Mouse (Mus musculus): ENCODE measurements around the gene Lbh.

Gene Lbh

DNA sequence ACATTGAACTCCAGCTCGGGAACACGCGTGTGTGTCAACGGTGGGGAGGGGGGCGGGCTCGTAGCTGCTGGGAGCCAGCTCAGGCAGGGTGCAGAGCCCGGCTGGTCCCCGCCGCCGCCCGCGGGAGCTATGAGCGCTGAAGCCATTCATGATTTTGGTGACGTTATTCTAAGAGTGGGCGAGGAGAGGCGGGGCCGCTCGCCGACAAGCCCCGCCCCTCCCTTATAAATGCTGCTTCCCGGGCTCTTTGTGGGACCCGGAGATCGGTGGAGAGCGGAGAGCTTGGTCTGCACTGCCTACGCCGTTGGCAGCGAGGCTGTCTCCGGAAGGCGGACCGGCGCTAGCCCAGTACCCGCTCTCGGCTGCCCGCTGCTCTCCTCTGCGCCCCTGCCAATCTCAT lies at the start of gene Lbh:
TSS of gene Lbh (plus strand) at position 253 of the 400 bp plus-strand sequence.
- DNase-seq (ENCODE audit: low read depth, low spot score) = peak; percentile 86

DNA sequence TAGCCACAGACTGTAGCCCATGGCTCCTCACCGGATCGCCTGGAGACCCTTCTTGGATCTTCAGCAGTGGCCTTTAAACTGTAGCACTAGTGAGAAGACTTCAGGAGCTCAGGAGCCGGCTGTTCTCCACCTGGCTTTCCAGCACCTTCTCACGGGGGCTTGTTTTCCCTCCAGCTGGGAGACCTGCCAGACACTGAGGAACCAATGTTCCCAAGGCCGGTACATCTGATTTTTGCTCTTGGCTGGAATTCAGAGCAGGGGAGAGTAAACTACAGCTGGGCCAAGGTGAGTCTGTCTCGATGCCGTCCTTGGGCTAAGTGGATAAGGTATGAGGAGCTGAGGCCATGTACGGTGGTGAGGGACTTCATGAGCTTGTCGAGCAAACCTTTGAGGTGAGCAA lies 39.1 kb upstream of the Lbh start:
- DNase-seq (ENCODE audit: low read depth, low spot score) = no peak

DNA sequence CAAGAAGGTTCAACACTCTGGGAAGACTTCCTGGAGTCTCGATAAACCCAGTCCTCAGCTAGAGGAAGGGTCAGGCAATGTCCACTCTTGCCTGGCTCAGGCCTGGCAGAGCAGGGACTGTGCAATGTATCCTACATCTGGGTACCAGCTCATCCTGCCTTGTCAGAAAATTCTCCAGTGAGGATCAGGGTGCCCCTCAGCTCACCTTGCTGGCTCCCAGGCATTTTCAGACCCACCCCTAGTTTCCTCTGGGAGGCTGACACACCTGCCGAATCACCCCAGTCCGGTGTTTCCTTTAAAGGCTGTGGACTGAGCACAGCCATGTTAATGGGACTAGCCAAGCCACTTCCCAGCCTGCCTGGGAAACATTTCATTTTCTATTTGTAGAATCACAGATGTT lies 37.9 kb upstream of the Lbh start:
- DNase-seq (ENCODE audit: low read depth, low spot score) = no peak

DNA sequence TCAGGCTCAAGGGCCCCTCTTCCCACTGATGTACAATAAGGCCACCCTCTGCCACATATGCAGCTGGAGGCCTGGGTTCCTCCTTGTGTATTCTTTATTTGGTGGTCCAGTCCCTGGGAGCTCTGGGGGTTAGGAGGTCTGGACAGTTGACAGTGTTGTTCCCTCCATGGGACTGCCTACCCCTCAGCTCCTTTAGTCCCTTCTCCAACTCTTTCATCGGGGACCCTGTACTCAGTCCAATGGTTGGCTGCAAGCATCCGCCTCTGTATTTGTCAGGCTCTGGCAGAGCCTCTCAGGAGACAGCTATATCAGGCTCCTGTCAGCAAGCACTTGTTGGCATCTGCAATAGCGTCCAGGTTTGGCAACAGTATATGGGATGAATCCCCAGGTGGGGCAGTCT lies 37.1 kb upstream of the Lbh start:
- DNase-seq (ENCODE audit: low read depth, low spot score) = no peak

DNA sequence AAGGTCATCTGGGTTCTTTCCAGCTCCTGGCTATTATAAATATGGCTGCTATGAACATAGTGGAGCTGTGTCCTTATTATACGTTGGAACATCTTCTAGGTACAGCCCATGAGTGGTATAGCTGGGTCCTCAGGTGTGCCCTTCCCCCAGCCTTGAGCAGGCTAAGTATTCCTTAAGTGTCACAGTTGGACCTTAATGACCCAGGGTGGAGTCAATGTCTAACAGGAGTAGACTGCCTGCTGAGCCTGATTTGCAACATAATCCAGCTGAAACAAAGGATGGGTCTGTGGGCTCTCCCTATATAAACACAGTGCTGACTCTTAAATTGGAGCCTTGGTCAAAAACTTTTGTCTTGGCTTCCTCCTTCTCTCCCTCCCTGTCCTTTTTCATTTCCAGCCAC lies 36.3 kb upstream of the Lbh start:
- no peak for DNase-seq (ENCODE audit: low read depth, low spot score)

DNA sequence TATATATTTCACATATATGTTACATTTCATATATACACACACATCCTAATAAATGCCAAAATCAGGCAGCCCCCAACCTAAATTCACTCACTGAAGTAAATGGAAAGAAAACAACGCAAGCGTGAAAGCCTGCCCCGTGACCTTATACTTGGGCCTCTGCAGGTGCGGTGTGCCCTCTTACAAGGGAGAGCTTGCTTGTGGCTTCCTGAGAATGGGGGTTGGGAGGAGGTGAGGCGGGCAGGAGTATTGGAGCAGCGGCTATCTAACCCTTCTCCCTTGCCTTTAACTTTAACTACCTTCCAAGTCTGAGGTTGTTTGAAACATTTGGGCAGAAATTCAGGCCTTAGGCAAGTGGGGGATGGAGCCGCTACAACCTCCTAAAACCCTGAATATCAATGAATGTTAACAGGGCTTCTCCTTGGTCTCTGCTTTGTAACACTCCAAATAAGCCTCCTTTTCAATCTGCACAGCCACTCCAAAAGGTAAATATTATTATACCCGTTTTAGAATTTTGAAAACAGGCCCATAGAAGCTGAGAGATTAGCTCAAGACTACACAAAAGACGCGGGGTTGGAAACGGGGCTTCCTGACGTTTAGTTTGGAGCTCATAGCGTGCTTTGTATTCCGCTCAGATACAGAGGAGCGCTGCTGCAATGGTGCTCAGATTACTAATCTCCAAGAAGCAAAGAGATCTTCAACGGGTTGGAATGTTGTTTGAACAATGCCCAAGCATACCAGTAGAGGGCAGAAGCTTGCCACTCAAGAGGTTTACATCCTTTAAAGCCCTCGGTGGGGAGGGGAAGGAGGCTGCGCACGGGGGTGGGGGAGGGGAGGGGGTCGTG lies 28.3 kb upstream of the Lbh start:
- peak; percentile 52 for DNase-seq (ENCODE audit: low read depth, low spot score)

DNA sequence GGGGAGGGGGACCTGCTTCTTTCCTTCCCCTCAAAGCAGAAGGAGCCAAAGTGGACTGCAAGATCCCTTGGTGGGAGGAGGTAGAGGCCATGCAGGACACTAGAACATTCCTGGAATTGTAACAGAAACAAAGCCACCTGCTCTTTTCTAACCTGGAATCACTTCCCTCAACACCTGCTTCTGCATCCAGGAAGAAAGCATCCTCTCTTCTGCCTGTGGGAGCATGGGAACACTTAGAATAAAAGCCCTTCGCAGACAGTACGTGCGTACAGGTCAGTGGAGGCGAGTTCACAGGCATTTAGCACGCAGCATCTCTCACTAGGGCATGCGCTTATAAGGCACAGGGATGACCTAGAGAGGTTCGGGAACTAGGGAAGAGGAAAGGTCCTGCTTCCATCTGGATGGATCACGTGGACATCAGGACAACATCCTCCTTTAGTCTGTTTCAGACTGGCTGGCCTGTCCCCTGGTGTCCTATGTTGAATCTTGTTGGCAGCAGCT lies 27.7 kb upstream of the Lbh start:
- DNase-seq (ENCODE audit: low read depth, low spot score) = no peak

DNA sequence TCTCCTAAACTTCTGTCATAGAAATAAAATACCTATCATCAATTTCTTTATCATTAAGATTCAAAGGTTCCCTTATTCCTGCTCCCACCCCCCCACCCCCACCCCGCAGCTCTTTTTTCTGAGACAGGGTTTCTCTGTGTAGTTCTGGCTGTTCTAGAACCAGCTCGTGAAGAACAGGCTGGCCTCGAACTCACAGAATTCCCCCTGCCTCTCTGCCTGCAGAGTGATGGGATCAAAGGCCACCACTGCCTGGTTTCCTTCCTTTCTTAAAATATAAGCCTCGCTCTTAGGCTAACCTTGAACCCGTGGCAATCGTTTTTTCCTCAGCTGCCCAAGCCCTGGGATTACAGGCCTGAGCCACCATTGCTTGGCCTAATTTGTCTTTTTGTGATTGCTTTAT lies 26.5 kb upstream of the Lbh start:
- no peak for DNase-seq (ENCODE audit: low read depth, low spot score)

DNA sequence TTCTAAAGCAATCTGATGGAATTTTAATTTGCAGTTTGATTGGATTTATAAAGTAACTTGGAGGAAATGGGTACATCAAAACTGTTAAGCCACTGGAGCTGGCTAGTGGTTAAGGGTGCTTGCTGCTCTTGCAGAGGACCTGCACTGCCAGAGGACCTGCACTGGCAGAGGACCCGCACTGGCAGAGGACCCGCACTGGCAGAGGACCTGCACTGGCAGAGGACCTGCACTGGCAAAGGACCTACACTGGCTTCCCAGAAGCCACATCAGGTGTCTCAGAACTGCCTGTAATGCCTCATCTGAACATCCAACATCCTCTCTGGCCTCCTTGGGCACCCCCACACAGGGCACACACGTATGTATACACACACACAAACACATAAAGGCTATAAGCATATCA lies 22.6 kb upstream of the Lbh start:
- DNase-seq (ENCODE audit: low read depth, low spot score) = no peak

DNA sequence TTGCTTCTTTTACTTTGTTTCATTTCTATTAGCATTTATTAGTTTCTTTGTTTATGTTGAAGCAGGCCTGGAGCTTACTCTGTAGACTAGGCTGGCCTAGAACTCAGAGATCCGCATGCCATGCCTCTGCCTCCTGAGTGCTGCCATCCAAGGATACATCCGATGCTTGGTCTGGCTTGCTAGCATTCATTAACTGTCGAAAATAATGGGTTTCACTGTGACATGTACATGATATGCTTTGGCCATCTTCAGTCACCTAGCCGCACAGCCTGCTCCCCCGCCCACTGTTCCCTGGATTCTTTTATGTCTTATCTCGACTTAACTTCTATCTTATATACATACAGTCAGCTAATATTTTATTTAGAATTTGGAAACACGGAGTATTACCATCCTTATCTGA lies 21.0 kb upstream of the Lbh start:
- DNase-seq (ENCODE audit: low read depth, low spot score) = no peak

DNA sequence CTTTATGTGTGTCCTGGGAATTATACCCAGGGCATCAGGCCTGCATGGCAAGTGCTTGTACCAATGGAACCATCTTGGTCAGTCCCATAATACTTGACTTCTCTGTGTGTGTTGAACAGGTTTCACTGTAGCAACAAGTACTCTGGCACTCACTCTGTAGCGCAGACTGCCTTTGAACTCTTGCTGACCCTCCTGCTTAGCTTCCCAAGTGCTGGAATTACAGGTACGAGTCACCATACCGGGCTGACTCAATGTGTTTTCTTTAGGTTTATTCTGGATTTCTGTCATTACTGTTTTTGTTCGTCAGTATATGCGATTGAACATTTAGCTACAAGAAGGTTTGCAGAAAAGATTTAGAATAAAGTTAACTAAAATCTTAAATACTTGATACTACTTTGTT lies 20.1 kb upstream of the Lbh start:
- no peak for DNase-seq (ENCODE audit: low read depth, low spot score)

DNA sequence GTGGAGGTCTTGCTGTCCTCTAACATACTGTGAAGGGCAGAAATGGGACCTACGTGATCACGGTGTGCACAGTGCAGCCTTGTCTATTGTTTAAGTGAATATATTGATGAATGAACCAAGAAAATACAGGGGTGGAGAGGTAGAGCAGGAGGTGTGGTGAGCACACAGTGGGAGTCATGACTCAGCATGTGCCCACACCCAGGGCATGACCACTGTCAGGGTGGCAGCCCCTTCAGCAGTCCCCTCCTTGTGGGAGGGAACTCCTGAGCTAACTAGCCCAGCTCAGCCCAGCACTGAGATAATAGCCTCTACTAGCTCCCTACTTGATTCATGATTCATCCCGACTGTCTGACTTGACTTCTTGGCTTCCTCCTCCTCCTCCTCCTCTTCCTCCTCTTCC lies 19.3 kb upstream of the Lbh start:
- DNase-seq (ENCODE audit: low read depth, low spot score) = no peak

DNA sequence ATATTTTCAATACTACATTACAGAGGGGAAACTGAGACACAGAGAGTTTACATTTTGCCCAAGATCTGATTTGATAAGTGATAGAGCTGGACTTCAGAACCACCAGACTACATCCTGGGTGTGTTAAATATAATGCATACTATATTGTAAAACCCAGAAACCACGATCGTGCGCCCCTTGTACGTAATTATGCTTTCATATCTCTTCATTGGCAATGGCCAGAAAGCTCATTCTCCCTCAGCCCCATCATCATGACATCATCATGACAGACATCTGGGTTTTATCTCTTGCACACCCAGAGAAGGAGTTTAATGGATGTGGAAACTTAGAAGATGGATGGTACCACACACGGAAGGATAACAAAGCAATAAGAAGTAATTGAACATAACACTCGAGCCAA lies 17.1 kb upstream of the Lbh start:
- DNase-seq (ENCODE audit: low read depth, low spot score) = no peak

DNA sequence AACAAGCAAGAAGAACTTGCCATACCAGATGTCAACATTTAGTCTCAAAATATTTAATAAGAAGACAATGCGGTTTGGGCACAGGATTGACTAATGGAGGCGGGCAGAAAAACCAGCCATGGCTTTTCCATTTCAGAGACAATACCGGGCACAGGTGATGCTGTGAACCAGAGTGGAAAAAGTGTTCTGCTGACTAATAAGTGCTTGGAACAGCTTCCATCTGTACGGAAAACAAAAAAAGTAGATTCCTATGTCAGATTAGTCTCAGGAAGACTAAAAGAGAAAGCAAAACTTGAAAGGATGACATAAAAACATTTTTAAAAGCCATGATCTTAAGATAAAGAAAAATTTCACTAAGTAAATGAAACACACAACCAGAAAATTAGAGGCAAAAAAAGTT lies 16.4 kb upstream of the Lbh start:
- no peak for DNase-seq (ENCODE audit: low read depth, low spot score)

DNA sequence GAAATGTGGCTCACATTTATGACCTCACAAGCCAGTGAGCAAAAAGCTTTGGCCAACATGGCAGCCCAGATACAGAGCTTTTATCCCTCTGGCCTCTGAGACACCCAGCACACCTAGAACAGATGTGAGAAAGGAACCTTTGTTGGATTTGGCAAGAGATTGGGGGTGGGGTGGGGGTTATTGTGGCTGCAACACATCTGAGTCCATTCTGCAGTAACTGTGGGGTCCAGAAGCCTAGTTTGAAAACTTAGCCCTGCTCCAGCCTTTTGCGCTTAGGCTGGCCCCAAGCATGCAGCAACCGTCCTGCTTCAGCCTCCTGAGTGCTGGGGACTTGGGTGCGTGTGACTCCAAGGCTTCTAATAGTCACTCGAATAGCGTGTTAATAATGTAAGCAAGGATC lies 14.8 kb upstream of the Lbh start:
- DNase-seq (ENCODE audit: low read depth, low spot score) = no peak

DNA sequence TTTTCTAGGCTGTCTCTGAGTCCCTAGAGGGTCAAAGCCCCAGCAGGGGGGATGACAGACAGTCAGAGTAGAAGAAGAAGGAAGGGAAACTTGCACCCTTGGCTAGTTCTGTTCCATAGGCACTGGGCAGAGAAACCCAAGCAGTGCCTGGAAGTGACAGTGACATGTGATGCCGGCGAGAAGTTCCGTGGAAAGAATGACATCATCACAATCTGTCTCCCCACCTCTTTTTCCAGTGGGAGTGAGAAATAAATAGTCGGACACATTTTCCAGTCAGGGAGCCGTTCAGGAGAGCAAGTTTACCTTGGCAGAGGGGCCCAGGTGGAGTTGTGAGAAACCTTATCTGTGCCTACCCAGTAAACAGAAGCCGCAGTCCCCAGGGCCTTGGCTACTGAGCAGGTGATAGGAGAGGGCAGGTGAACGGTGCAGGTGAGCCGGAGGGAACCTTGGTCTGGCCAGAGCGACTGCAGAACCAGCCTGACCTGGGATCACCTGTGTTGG lies 14.1 kb upstream of the Lbh start:
- DNase-seq (ENCODE audit: low read depth, low spot score) = no peak

DNA sequence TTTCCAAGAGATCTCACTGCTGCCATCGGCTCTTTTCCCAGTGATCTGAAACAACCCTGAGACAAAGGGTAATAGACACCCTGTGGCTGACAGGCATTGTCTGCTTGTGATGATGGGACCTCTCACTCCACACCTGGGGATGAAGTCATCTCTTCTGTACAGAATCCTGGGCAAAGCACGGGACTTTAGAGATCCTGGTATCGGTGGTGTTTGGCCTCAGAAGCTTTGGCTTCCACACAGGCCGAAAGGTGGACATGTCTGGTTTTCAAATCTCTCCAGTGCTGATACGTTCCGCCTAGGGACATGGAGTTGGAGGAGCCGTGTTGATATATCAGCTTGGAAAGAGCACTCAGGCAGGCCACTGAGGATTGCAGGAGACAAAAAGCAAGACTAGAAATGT lies 13.2 kb upstream of the Lbh start:
- no peak for DNase-seq (ENCODE audit: low read depth, low spot score)

DNA sequence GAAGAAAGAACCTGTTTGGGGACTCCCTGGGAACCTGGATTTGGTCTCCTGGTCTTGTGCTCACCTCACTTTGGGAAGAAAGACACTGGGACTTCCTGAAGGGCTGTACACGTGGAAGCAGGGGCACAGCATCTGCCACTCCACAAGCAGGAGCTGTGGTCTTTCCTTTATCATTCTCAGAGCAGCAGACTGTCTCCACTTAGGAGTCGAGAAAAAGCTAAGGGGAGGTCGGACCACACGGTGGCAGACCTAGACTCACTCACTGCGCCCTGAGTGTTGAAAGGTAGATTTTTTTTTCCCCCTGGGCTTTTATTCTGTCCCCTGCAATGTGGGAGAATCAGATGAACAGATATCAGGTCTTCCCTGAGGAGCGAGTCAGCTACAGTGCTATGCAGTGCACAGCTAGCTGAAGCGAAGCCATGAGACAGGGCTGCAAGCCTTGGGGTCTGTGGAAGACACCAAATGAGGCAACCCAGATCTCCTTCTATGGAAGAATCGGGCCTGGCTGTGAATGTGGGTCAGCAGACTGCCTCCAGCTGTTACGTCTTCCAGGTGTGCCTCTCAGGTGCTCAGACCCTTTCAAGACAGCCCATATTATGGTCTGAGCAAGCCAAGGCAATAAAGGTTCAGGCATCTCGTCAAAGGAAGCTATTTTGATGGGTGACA lies 11.7 kb upstream of the Lbh start:
- DNase-seq (ENCODE audit: low read depth, low spot score) = no peak

DNA sequence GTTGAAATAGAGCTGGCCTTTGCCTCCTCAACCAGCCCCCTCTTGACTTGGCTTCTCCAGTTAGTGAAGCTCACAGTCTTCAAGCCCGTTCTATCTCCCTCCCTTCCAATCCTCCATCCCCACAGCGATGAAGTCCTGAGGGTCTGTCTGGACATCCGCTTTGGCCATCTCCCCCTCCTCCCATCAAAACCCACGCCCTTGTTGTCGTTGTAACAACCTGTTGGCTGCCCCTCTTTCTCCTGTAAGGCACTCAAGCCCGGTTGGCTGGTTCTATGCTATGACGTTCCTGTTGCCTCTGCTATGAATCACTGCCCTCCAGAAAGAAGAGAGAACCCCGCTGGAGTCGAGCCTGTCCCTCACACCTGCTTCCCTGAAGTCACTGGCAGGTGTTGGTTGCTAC lies 10.9 kb upstream of the Lbh start:
- DNase-seq (ENCODE audit: low read depth, low spot score) = no peak

DNA sequence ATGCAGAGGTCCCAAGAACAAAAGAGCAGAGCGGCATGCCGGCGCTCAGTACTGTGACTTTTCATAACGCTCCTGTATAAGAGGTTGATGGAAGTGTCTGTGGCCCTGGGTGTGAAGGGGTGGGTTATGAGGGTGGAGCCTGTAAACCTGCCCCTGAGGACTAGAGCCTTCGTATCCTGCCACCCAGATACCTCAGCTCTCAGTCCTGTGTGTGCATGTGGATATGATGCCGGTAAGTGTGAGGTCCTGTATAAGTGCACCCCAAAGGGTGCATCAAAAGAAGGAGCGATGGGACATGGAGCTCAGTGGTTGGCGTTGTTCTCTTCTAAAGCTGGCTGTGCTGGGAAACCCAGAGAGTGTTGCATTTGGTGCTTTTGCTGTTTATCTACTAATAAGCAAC lies 10.3 kb upstream of the Lbh start:
- DNase-seq (ENCODE audit: low read depth, low spot score) = no peak

DNA sequence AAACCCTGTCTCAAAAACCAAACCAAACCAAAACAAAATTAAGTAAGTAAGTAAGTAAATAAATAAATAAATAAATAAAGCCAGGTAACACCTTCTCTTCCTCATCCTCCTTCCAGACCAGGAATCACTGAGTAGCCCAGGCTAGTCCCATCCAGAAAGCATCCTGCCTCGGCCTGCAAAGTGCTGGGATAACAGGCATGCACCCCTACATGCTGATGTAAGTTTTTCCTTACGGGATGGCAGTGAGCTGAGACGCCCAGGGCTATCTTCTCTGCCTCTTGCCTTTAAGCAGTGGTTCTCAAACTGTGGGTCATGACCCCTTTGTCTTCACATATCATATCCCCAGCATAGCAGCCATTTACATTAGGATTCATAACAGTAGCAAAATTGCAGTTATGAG lies 9.5 kb upstream of the Lbh start:
- DNase-seq (ENCODE audit: low read depth, low spot score) = no peak

DNA sequence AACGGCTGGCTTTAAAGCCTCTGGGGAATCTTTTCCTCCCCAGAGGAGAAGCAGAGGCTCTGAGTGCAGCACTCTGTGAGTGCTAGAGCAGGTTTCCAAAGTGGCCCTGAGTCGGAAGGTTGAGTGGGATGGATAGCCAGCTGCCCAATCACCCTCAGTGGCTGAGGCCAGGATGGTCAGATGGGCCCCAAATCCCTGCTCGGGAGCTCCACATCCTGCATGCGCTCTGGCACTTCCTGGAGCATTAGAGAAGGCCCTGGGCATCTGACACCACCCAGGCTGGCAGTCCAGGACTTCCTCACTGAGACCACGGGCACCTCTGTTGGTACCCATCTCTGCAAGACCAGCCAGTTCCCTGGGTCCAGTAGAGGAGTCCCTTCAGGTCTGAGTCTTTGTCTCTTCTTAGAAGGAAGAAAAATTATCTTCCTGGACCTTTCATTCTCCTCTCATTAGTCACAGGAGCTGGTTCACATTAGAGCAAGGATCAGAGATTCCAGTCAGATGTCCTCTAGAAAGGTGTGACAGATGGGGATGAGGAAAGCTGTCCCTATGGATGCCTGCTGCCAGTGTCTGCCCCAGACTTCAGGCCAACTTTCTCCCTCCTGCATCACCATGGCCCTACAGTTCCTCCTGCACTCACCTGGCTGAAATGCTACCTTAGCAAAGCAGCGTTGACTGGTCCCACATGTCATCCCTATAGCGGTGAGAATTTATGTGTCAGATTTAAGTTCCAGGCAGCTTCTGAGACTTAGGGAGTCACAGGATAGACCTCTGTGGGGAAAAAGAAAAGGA lies 8.8 kb upstream of the Lbh start:
- DNase-seq (ENCODE audit: low read depth, low spot score) = no peak

Data from skeletal muscle tissue, adult 2 months (tissue).